Mouse (Mus musculus) stomach, embryonic 14.5 days (tissue): ENCODE results near the gene Pop7. TPM values are rescaled to one million over a fixed set of nuclear protein-coding genes. Genes with fewer than 3 reads are reported as not detected.

ENCODE experiments used
- ATAC-seq: fragments of 200-750 bp; cut with Nextera tagmentation; 2 replicates; pipeline ENCODE4 v1.8.0; 2017; ENCODE audit warnings: low read depth, moderate TSS enrichment; ENCODE audit not compliant: insufficient number of reproducible peaks, insufficient read depth, low FRiP score
- H3K27ac ChIP-seq: fragments of 300-500 bp; sonication (generic); 2 replicates; pipeline ENCODE4 v1.5.1; 2014; ENCODE audit warnings: mild to moderate bottlenecking, low read length, moderate library complexity, mixed read lengths
- H3K27me3 ChIP-seq: fragments of 300-500 bp; sonication (generic); 2 replicates; pipeline ENCODE4 v1.6.1; 2014; ENCODE audit warnings: low read length, control low read depth, mixed read lengths; ENCODE audit not compliant: control insufficient read depth, insufficient read depth
- H3K36me3 ChIP-seq: fragments of 300-500 bp; sonication (generic); 2 replicates; pipeline ENCODE4 v1.6.1; 2014; ENCODE audit warnings: mild to moderate bottlenecking, control low read depth, low read length, moderate library complexity, mixed read lengths; ENCODE audit not compliant: control insufficient read depth, insufficient read depth
- H3K4me1 ChIP-seq: fragments of 300-500 bp; sonication (generic); 2 replicates; pipeline ENCODE4 v1.6.1; 2014; ENCODE audit warnings: low read length, control low read depth, mixed read lengths; ENCODE audit not compliant: control insufficient read depth, insufficient read depth
- H3K4me2 ChIP-seq: fragments of 300-500 bp; sonication (generic); replicated peaks from 2 replicates; pipeline ENCODE4 v1.6.1; 2014; ENCODE audit warnings: low read depth, low read length, control low read depth
- H3K4me3 ChIP-seq: fragments of 300-500 bp; sonication (generic); 2 replicates; pipeline ENCODE4 v1.5.1; 2014; ENCODE audit warnings: low read depth, low read length, control low read depth
- H3K9ac ChIP-seq: fragments of 300-500 bp; sonication (generic); replicated peaks from 2 replicates; pipeline ENCODE4 v1.6.1; 2014; ENCODE audit warnings: low read depth, mild to moderate bottlenecking, control low read depth, low read length, moderate library complexity, mixed read lengths
- H3K9me3 ChIP-seq: fragments of 300-500 bp; sonication (generic); 2 replicates; pipeline ENCODE4 v1.6.1; 2016; ENCODE audit warnings: low read depth, low read length, control low read depth; ENCODE audit not compliant: control insufficient read depth
- WGBS: fragments of 180-500 bp; shearing (Covaris S2); extraction: QIAGEN DNeasy Blood & Tissue Kit; methylation state at CpG from one replicate; pipeline ENCODE4 v1.1.7; 2014; 5-methylcytosine and 5-hydroxymethylcytosine counted together
- polyA plus RNA-seq: library from polyadenylated mRNA; unstranded; fragments of >200 nt; fragmentation: Nextera tagmentation; extraction: Ambion mirVana; gene quantifications from 2 replicates; pipeline ENCODE4 v1.2.1, GENCODE M21; 2014

Gene Pop7
- polyA plus RNA-seq, 1 experiment from 2014 or later, result 51.7 TPM

GRCm38 (mm10) chr5:137513951-137514721 is 11.8 kb upstream of the Pop7 start:
- peaks cover 21% of the 10 kb centered on the region for H3K36me3 ChIP-seq

GRCm38 (mm10) chr5:137512847-137513794 is 10.8 kb upstream of the Pop7 start:
- H3K4me2 ChIP-seq, result no peak overlapping the region
- H3K4me3 ChIP-seq, result no peak overlapping the region
- H3K9ac ChIP-seq, result no peak overlapping the region
- H3K27ac ChIP-seq, result no peak overlapping the region
- H3K27me3 ChIP-seq, result no peaks in the 10 kb centered on the region
- WGBS, result 78% methylated on average over 11 of the region's 11 CpGs
- peaks cover 14% of the 10 kb centered on the region for H3K4me1 ChIP-seq
- no peaks in the 10 kb centered on the region for H3K9me3 ChIP-seq
- peaks cover 11% of the 10 kb centered on the region; the same call in 1 of the 2 replicates for H3K36me3 ChIP-seq
- no peak for ATAC-seq

More at GRCm38 (mm10) chr5:137513951-137514721, 11.8 kb upstream of the Pop7 start:
- Histone ChIP-seq H3K27ac (no peak overlapping the region), H3K9ac (no peak overlapping the region), H3K4me2 (no peak overlapping the region), H3K9me3 (no peaks in the 10 kb centered on the region), H3K4me1 (peaks cover 14% of the 10 kb centered on the region), H3K4me3 (no peak overlapping the region), H3K27me3 (no peaks in the 10 kb centered on the region)
- ATAC-seq, result no peak
- WGBS, result 82% methylated on average over 12 of the region's 12 CpGs

- H3K27ac ChIP-seq, result no peak overlapping the region
- WGBS, result 53% methylated on average over 3 of the region's 3 CpGs
- no peak for ATAC-seq
- H3K4me2 ChIP-seq, result peak overlapping the region; percentile 68
- H3K36me3 ChIP-seq, result peaks cover 7% of the 10 kb centered on the region; the same call in 1 of the 2 replicates
- peak overlapping the region; percentile 98; the same call in 1 of the 2 replicates for H3K9ac ChIP-seq
- no peaks in the 10 kb centered on the region for H3K9me3 ChIP-seq
- H3K27me3 ChIP-seq, result no peaks in the 10 kb centered on the region
- peak overlapping the region; percentile 100 for H3K4me3 ChIP-seq
- peaks cover 14% of the 10 kb centered on the region for H3K4me1 ChIP-seq
Measured at GRCm38 (mm10) chr5:137511706-137512105, 9.4 kb upstream of the Pop7 start.

GRCm38 (mm10) chr5:137510573-137511390 is 8.5 kb upstream of the Pop7 start:
- peak overlapping the region; percentile 80 for H3K27ac ChIP-seq
- H3K27me3 ChIP-seq, result no peaks in the 10 kb centered on the region
- WGBS, result under 1% methylated on average over 47 of the region's 83 CpGs
- H3K36me3 ChIP-seq, result peaks cover 7% of the 10 kb centered on the region; the same call in 1 of the 2 replicates
- peaks cover 14% of the 10 kb centered on the region for H3K4me1 ChIP-seq
- no peaks in the 10 kb centered on the region for H3K9me3 ChIP-seq
- peak overlapping the region; percentile 68 for H3K4me2 ChIP-seq
- H3K9ac ChIP-seq, result peak overlapping the region; percentile 98
- H3K4me3 ChIP-seq, result peak overlapping the region; percentile 100
- peak; percentile 35 for ATAC-seq

- peak; percentile 83 for ATAC-seq
- H3K4me3 ChIP-seq, result peak overlapping the region; percentile 100
- H3K27me3 ChIP-seq, result no peaks in the 10 kb centered on the region
- H3K36me3 ChIP-seq, result peaks cover 7% of the 10 kb centered on the region; the same call in 1 of the 2 replicates
- peaks cover 14% of the 10 kb centered on the region for H3K4me1 ChIP-seq
- peak overlapping the region; percentile 29 for H3K4me2 ChIP-seq
- H3K9ac ChIP-seq, result peak overlapping the region; percentile 98
- WGBS, result 2% methylated on average over 29 of the region's 52 CpGs
- H3K9me3 ChIP-seq, result no peaks in the 10 kb centered on the region
- H3K27ac ChIP-seq, result peak overlapping the region; percentile 80
Measured at GRCm38 (mm10) chr5:137510014-137510501, 7.7 kb upstream of the Pop7 start.

GRCm38 (mm10) chr5:137504041-137504440 is 1.7 kb upstream of the Pop7 start:
- peaks cover 2% of the 10 kb centered on the region; the same call in 1 of the 2 replicates for H3K36me3 ChIP-seq
- H3K27me3 ChIP-seq, result no peaks in the 10 kb centered on the region
- ATAC-seq, result no peak
- no peak overlapping the region for H3K27ac ChIP-seq
- no peaks in the 10 kb centered on the region for H3K9me3 ChIP-seq
- no peak overlapping the region for H3K9ac ChIP-seq
- 73% methylated on average over 6 of the region's 6 CpGs for WGBS
- no peak overlapping the region for H3K4me2 ChIP-seq
- peaks cover 9% of the 10 kb centered on the region; the same call in 1 of the 2 replicates for H3K4me1 ChIP-seq
- no peak overlapping the region for H3K4me3 ChIP-seq

GRCm38 (mm10) chr5:137502667-137503110 is 371 bp upstream of the Pop7 start:
- H3K9me3 ChIP-seq, result no peaks in the 10 kb centered on the region
- H3K36me3 ChIP-seq, result peaks cover 2% of the 10 kb centered on the region; the same call in 1 of the 2 replicates
- peak overlapping the region; percentile 63 for H3K4me3 ChIP-seq
- no peaks in the 10 kb centered on the region for H3K27me3 ChIP-seq
- peak overlapping the region; percentile 52 for H3K9ac ChIP-seq
- WGBS, result under 1% methylated on average over 28 of the region's 30 CpGs
- peaks cover 9% of the 10 kb centered on the region; the same call in 1 of the 2 replicates for H3K4me1 ChIP-seq
- peak overlapping the region; percentile 64 for H3K4me2 ChIP-seq
- H3K27ac ChIP-seq, result peak overlapping the region; percentile 86
- peak; percentile 86 for ATAC-seq
